Mouse (Mus musculus) forebrain, postnatal 0 days (tissue): ENCODE measurements at regions not wholly inside any gene's neighbourhood (a gene's known extent, or its start where the extent isn't known, plus 50 kb on each side); places are given as distances from the start of the nearest gene placed in this dataset.

ENCODE experiments used
- ATAC-seq: fragments of 200-750 bp; cut with Nextera tagmentation; 2 replicates; pipeline ENCODE4 v1.8.0; 2017; ENCODE audit warnings: mild to moderate bottlenecking, moderate library complexity
- DNase-seq: peaks from one replicate; pipeline ENCODE4 v3.0.0-alpha.2; 2015
- H3K27ac ChIP-seq: fragments of 300-500 bp; sonication (generic); 2 replicates; pipeline ENCODE4 v1.5.1; 2014; ENCODE audit warnings: low read depth, mild to moderate bottlenecking, antibody characterized with exemption, low read length, moderate library complexity, mixed read lengths
- H3K27me3 ChIP-seq: fragments of 300-500 bp; sonication (generic); 2 replicates; pipeline ENCODE4 v1.6.1; 2014; ENCODE audit warnings: mild to moderate bottlenecking, low read length, mixed read lengths; ENCODE audit not compliant: insufficient read depth
- H3K36me3 ChIP-seq: fragments of 300-500 bp; sonication (generic); 2 replicates; pipeline ENCODE4 v1.6.1; 2014; ENCODE audit warnings: mild to moderate bottlenecking, moderate library complexity; ENCODE audit not compliant: insufficient read depth
- H3K4me1 ChIP-seq: fragments of 300-500 bp; sonication (generic); 2 replicates; pipeline ENCODE4 v1.6.1; 2014; ENCODE audit warnings: antibody characterized with exemption; ENCODE audit not compliant: insufficient read depth
- H3K4me2 ChIP-seq: fragments of 300-500 bp; sonication (generic); 2 replicates; pipeline ENCODE4 v1.6.1; 2014; ENCODE audit warnings: low read depth, mild to moderate bottlenecking, moderate library complexity
- H3K4me3 ChIP-seq: fragments of 300-500 bp; sonication (generic); 2 replicates; pipeline ENCODE4 v1.5.1; 2014; ENCODE audit warnings: low read depth, low read length, mixed read lengths
- H3K9ac ChIP-seq: fragments of 300-500 bp; sonication (generic); 2 replicates; pipeline ENCODE4 v1.6.1; 2014; ENCODE audit warnings: mild to moderate bottlenecking
- H3K9me3 ChIP-seq: fragments of 300-500 bp; sonication (generic); 2 replicates; pipeline ENCODE4 v1.6.1; 2016; ENCODE audit warnings: low read length
- CTCF ChIP-seq: sonication (generic); IDR thresholded peaks from 2 replicates; pipeline ENCODE4 v1.5.1; 2016; ENCODE audit warnings: antibody characterized with exemption, control low read depth, low read depth
- WGBS: fragments of 180-500 bp; shearing (Covaris S2); extraction: QIAGEN DNeasy Blood & Tissue Kit; methylation state at CpG from one replicate; pipeline ENCODE4 v1.1.7; 2014; 5-methylcytosine and 5-hydroxymethylcytosine counted together

- Histone ChIP-seq H3K9ac (no peak overlapping the region), H3K4me3 (no peak overlapping the region), H3K4me1 (peaks cover 8% of the 10 kb centered on the region; the same call in 1 of the 2 replicates), H3K9me3 (no peaks in the 10 kb centered on the region), H3K4me2 (no peak overlapping the region), H3K36me3 (no peaks in the 10 kb centered on the region), H3K27me3 (no peaks in the 10 kb centered on the region), H3K27ac (no peak overlapping the region)
- no peak for DNase-seq
- no peak for ATAC-seq
- no peak for TF ChIP-seq CTCF
- 57% methylated on average over 8 of the region's 8 CpGs for WGBS
Measured at GRCm38 (mm10) chr6:143368646-143369045, 201.6 kb downstream of the Etnk1 start.

- H3K9ac ChIP-seq, result no peak overlapping the region
- no peak for TF ChIP-seq CTCF
- H3K27me3 ChIP-seq, result no peaks in the 10 kb centered on the region
- H3K4me3 ChIP-seq, result no peak overlapping the region
- H3K36me3 ChIP-seq, result no peaks in the 10 kb centered on the region
- H3K9me3 ChIP-seq, result no peaks in the 10 kb centered on the region
- H3K27ac ChIP-seq, result peak overlapping the region; percentile 21; the same call in 1 of the 2 replicates
- no peak for ATAC-seq
- no peak overlapping the region for H3K4me2 ChIP-seq
- peaks cover 13% of the 10 kb centered on the region for H3K4me1 ChIP-seq
- DNase-seq, result no peak
- 11% methylated on average over 5 of the region's 5 CpGs for WGBS
Measured at GRCm38 (mm10) chr6:143372487-143372886, 205.5 kb downstream of the Etnk1 start.

GRCm38 (mm10) chr6:143373686-143374273 lies 206.8 kb downstream of the Etnk1 start:
- Histone ChIP-seq H3K4me2 (no peak overlapping the region), H3K36me3 (no peaks in the 10 kb centered on the region), H3K4me3 (no peak overlapping the region), H3K27me3 (no peaks in the 10 kb centered on the region), H3K27ac (no peak overlapping the region), H3K9ac (no peak overlapping the region), H3K9me3 (no peaks in the 10 kb centered on the region), H3K4me1 (peaks cover 13% of the 10 kb centered on the region)
- ATAC-seq (peak; percentile 53; the same call in 1 of the 2 replicates), DNase-seq (peak; percentile 57)
- peak; percentile 83 for TF ChIP-seq CTCF
- WGBS, result 58% methylated on average over 15 of the region's 15 CpGs

GRCm38 (mm10) chr6:143375951-143376713 lies 209.1 kb downstream of the Etnk1 start:
- no peaks in the 10 kb centered on the region for H3K9me3 ChIP-seq
- 54% methylated on average over 21 of the region's 21 CpGs for WGBS
- H3K4me2 ChIP-seq, result no peak overlapping the region
- peak; percentile 42 for ATAC-seq
- peaks cover 13% of the 10 kb centered on the region for H3K4me1 ChIP-seq
- no peak for TF ChIP-seq CTCF
- no peaks in the 10 kb centered on the region for H3K27me3 ChIP-seq
- H3K27ac ChIP-seq, result no peak overlapping the region
- no peak overlapping the region for H3K4me3 ChIP-seq
- no peaks in the 10 kb centered on the region for H3K36me3 ChIP-seq
- H3K9ac ChIP-seq, result no peak overlapping the region
- DNase-seq, result peak; percentile 56

- H3K4me2 ChIP-seq, result no peak overlapping the region
- H3K9me3 ChIP-seq, result no peaks in the 10 kb centered on the region
- no peak overlapping the region for H3K27ac ChIP-seq
- H3K36me3 ChIP-seq, result no peaks in the 10 kb centered on the region
- no peak overlapping the region for H3K9ac ChIP-seq
- no peaks in the 10 kb centered on the region for H3K27me3 ChIP-seq
- H3K4me3 ChIP-seq, result no peak overlapping the region
- ATAC-seq (no peak), DNase-seq (no peak)
- no peak for TF ChIP-seq CTCF
- WGBS, result 76% methylated on average over 14 of the region's 14 CpGs
- H3K4me1 ChIP-seq, result peaks cover 13% of the 10 kb centered on the region
Measured at GRCm38 (mm10) chr6:143377121-143377520, 210.1 kb downstream of the Etnk1 start.

GRCm38 (mm10) chr6:143378126-143378525 lies 211.1 kb downstream of the Etnk1 start:
- Histone ChIP-seq H3K27me3 (no peaks in the 10 kb centered on the region), H3K27ac (no peak overlapping the region), H3K4me2 (no peak overlapping the region), H3K4me1 (peaks cover 6% of the 10 kb centered on the region; the same call in 1 of the 2 replicates), H3K36me3 (no peaks in the 10 kb centered on the region), H3K9ac (no peak overlapping the region), H3K9me3 (no peaks in the 10 kb centered on the region), H3K4me3 (no peak overlapping the region)
- 96% methylated on average over 9 of the region's 9 CpGs for WGBS
- ATAC-seq (no peak), DNase-seq (no peak)
- TF ChIP-seq CTCF, result no peak

GRCm38 (mm10) chr6:143380490-143380889 lies 213.5 kb downstream of the Etnk1 start:
- Histone ChIP-seq H3K36me3 (no peaks in the 10 kb centered on the region), H3K27me3 (no peaks in the 10 kb centered on the region), H3K9me3 (no peaks in the 10 kb centered on the region), H3K4me1 (peaks cover 6% of the 10 kb centered on the region; the same call in 1 of the 2 replicates), H3K4me3 (no peak overlapping the region), H3K27ac (no peak overlapping the region), H3K9ac (no peak overlapping the region), H3K4me2 (no peak overlapping the region)
- ATAC-seq, result no peak
- 96% methylated on average over 3 of the region's 3 CpGs for WGBS
- TF ChIP-seq CTCF, result no peak
- DNase-seq, result no peak
